Mouse (Mus musculus) heart, postnatal 0 days (tissue): Measurements from ENCODE around the gene Dennd6a. TPM values are rescaled to one million over a fixed set of nuclear protein-coding genes. Genes with fewer than 3 reads are reported as not detected.

Experiments used
- ATAC-seq: fragments of 200-750 bp; cut with Nextera tagmentation; 2 replicates; pipeline ENCODE4 v1.8.0; 2017; ENCODE audit warnings: low read depth, moderate number of reproducible peaks, moderate library complexity; ENCODE audit not compliant: insufficient read depth
- DNase-seq: peaks from one replicate; pipeline ENCODE4 v3.0.0-alpha.2; 2016; ENCODE audit warnings: low spot score
- H3K27ac ChIP-seq: fragments of 300-500 bp; sonication (generic); 2 replicates; pipeline ENCODE4 v1.5.1; 2014; ENCODE audit warnings: low read depth, mild to moderate bottlenecking
- H3K27me3 ChIP-seq: fragments of 300-500 bp; sonication (generic); 2 replicates; pipeline ENCODE4 v1.6.1; 2014; ENCODE audit warnings: low read length, mixed read lengths; ENCODE audit not compliant: control insufficient read depth, insufficient read depth
- H3K36me3 ChIP-seq: fragments of 300-500 bp; sonication (generic); replicated peaks from 2 replicates; pipeline ENCODE4 v1.6.1; 2014; ENCODE audit warnings: low read length, mixed read lengths; ENCODE audit not compliant: control insufficient read depth, insufficient read depth
- H3K4me1 ChIP-seq: fragments of 300-500 bp; sonication (generic); 2 replicates; pipeline ENCODE4 v1.6.1; 2014; ENCODE audit warnings: antibody characterized with exemption; ENCODE audit not compliant: control insufficient read depth, insufficient read depth
- H3K4me2 ChIP-seq: fragments of 300-500 bp; sonication (generic); 2 replicates; pipeline ENCODE4 v1.6.1; 2014; ENCODE audit warnings: low read depth, mild to moderate bottlenecking, low read length, moderate library complexity
- H3K4me3 ChIP-seq: fragments of 300-500 bp; sonication (generic); 2 replicates; pipeline ENCODE4 v1.5.1; 2014; ENCODE audit warnings: low read depth, low read length
- H3K9ac ChIP-seq: fragments of 300-500 bp; sonication (generic); replicated peaks from 2 replicates; pipeline ENCODE4 v1.6.1; 2014; ENCODE audit warnings: low read depth, low read length, mixed read lengths
- H3K9me3 ChIP-seq: fragments of 300-500 bp; sonication (generic); replicated peaks from 2 replicates; pipeline ENCODE4 v1.6.1; 2016; ENCODE audit warnings: low read length; ENCODE audit not compliant: control insufficient read depth
- CTCF ChIP-seq: IDR thresholded peaks from 2 replicates; pipeline ENCODE4 v1.5.1; 2016; ENCODE audit warnings: antibody characterized with exemption, control low read depth, low read depth
- EP300 ChIP-seq: IDR thresholded peaks from 2 replicates; pipeline ENCODE4 v1.6.1; 2016; ENCODE audit warnings: antibody characterized with exemption, low read depth
- WGBS: fragments of 180-500 bp; shearing (Covaris S2); extraction: QIAGEN DNeasy Blood & Tissue Kit; methylation state at CpG from one replicate; pipeline ENCODE4 v1.1.7; 2014; 5-methylcytosine and 5-hydroxymethylcytosine counted together
- polyA plus RNA-seq: library from polyadenylated mRNA; unstranded; fragments of >200 nt; fragmentation: Nextera tagmentation; extraction: Ambion mirVana; gene quantifications from 2 replicates; pipeline ENCODE4 v1.2.1, GENCODE M21; 2015
- total RNA-seq: library from RNA; depleted of rRNA; stranded (reverse); fragments of >200 nt; gene quantifications from 2 replicates; pipeline ENCODE4 v1.2.3, GENCODE M21; 2014; ENCODE audit warnings: low replicate concordance

The Dennd6a gene
- total and polyA plus RNA-seq, 2 experiments from 2014 or later = 16.0 to 32.4 TPM

GRCm38 (mm10) chr14:26552853-26553252 lies 20.8 kb upstream of the Dennd6a start:
- no peak for TF ChIP-seq EP300
- TF ChIP-seq CTCF = no peak
- 70% methylated on average over 3 of the region's 3 CpGs for WGBS

GRCm38 (mm10) chr14:26557581-26557980 lies 16.1 kb upstream of the Dennd6a start:
- 0 out of 2 replicates have a peak, but pooled peaks cover 7% of the 10 kb centered on the region for H3K4me1 ChIP-seq
- H3K27me3 ChIP-seq = no peaks in the 10 kb centered on the region
- no peak for DNase-seq
- no peaks in the 10 kb centered on the region for H3K36me3 ChIP-seq
- no peak for TF ChIP-seq EP300
- TF ChIP-seq CTCF = no peak
- H3K9me3 ChIP-seq = no peaks in the 10 kb centered on the region
- H3K9ac ChIP-seq = no peak overlapping the region
- H3K27ac ChIP-seq = no peak overlapping the region
- no peak overlapping the region for H3K4me3 ChIP-seq
- WGBS = 18% methylated on average over 1 of the region's 1 CpGs
- no peak overlapping the region for H3K4me2 ChIP-seq
- ATAC-seq = no peak

More at GRCm38 (mm10) chr14:26552853-26553252, 20.8 kb upstream of the Dennd6a start:
- Histone ChIP-seq H3K9ac (no peak overlapping the region), H3K4me3 (no peak overlapping the region), H3K4me1 (0 out of 2 replicates have a peak, but pooled peaks cover 4% of the 10 kb centered on the region), H3K27ac (no peak overlapping the region), H3K4me2 (no peak overlapping the region), H3K9me3 (no peaks in the 10 kb centered on the region), H3K27me3 (no peaks in the 10 kb centered on the region), H3K36me3 (no peaks in the 10 kb centered on the region)
- ATAC-seq (no peak), DNase-seq (no peak)

- WGBS = 88% methylated on average over 7 of the region's 7 CpGs
- DNase-seq (no peak), ATAC-seq (no peak)
- Histone ChIP-seq H3K9me3 (no peaks in the 10 kb centered on the region), H3K4me1 (0 out of 2 replicates have a peak, but pooled peaks cover 7% of the 10 kb centered on the region), H3K9ac (no peak overlapping the region), H3K4me2 (no peak overlapping the region), H3K27ac (no peak overlapping the region), H3K36me3 (no peaks in the 10 kb centered on the region), H3K4me3 (no peak overlapping the region), H3K27me3 (no peaks in the 10 kb centered on the region)
- TF ChIP-seq EP300 = no peak
- no peak for TF ChIP-seq CTCF
Measured at GRCm38 (mm10) chr14:26558536-26558935, 15.1 kb upstream of the Dennd6a start.

- WGBS = 72% methylated on average over 2 of the region's 2 CpGs
- H3K9ac ChIP-seq = no peak overlapping the region
- no peaks in the 10 kb centered on the region for H3K36me3 ChIP-seq
- no peaks in the 10 kb centered on the region for H3K9me3 ChIP-seq
- H3K4me1 ChIP-seq = 0 out of 2 replicates have a peak, but pooled peaks cover 7% of the 10 kb centered on the region
- H3K4me2 ChIP-seq = no peak overlapping the region
- no peak for TF ChIP-seq CTCF
- TF ChIP-seq EP300 = no peak
- H3K4me3 ChIP-seq = no peak overlapping the region
- no peak for DNase-seq
- ATAC-seq = no peak
- no peaks in the 10 kb centered on the region for H3K27me3 ChIP-seq
- H3K27ac ChIP-seq = no peak overlapping the region
Measured at GRCm38 (mm10) chr14:26562247-26562646, 11.4 kb upstream of the Dennd6a start.

GRCm38 (mm10) chr14:26569880-26570279 lies 3.8 kb upstream of the Dennd6a start:
- Histone ChIP-seq H3K4me3 (no peak overlapping the region), H3K9ac (no peak overlapping the region), H3K4me1 (no peaks in the 10 kb centered on the region), H3K4me2 (no peak overlapping the region), H3K9me3 (no peaks in the 10 kb centered on the region), H3K27ac (no peak overlapping the region), H3K27me3 (no peaks in the 10 kb centered on the region), H3K36me3 (no peaks in the 10 kb centered on the region)
- TF ChIP-seq EP300 = no peak
- no peak for TF ChIP-seq CTCF
- ATAC-seq (no peak), DNase-seq (no peak)
- 74% methylated on average over 4 of the region's 4 CpGs for WGBS
